In the genomic region with DNA sequence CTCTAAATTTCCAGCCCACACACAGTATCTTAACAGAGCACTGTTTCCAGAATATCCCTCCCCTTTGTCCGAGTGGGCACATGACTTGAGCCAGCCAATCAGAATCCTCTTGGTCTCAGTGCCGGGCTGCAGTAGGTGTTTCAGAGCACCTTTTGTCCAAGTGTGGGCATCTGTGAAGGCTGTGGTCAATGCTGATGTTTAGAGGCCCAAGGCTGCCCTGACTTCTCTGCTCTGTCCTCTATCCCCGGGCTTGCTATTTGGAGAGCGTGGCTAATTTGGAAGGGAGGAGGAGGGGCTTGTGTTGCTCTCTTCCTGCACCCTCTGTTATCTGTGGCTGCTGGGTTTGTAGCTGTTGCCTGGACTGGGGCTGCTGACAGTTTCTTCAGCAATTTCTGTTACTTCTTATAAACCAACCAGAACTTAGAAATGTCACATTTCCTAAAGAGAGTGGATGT, we compare ENCODE assay signal across 8 mouse cellular contexts. TPM values are rescaled to one million over a fixed set of nuclear protein-coding genes. Genes with fewer than 3 reads are reported as not detected.
DNase-seq lines count a peak whose midpoint lies in the region; ATAC-seq and TF ChIP-seq lines count a peak whose summit lies in the region.

No protein-coding gene starts in this region.

- peak overlapping the region; percentile 64 for H3K4me2 ChIP-seq in forebrain, embryonic 13.5 days
- H3K4me2 ChIP-seq in hindbrain, embryonic 16.5 days (ENCODE audit: low read length) = peak overlapping the region; percentile 69

- no peaks in the 10 kb centered on the region for H3K9me3 ChIP-seq in forebrain, embryonic 13.5 days (replicated peaks)
- H3K9me3 ChIP-seq in hindbrain, embryonic 16.5 days (ENCODE audit: control insufficient read depth, low read length) = no peaks in the 10 kb centered on the region

- peak; percentile 80 for ATAC-seq in forebrain, embryonic 13.5 days
- ATAC-seq in hindbrain, embryonic 16.5 days = peak; percentile 77
- no peak for ATAC-seq in monocyte, adult 5-6 weeks (replicated peaks; ENCODE audit: insufficient number of reproducible peaks, low FRiP score, low TSS enrichment, poor library complexity, severe bottlenecking)

- peaks cover 52% of the 10 kb centered on the region for H3K4me1 ChIP-seq in forebrain, embryonic 13.5 days
- H3K4me1 ChIP-seq in hindbrain, embryonic 16.5 days (ENCODE audit: control insufficient read depth, insufficient read depth, low read depth, low read length) = peaks cover 22% of the 10 kb centered on the region
- H3K4me1 ChIP-seq in liver, adult 2 months (ENCODE audit: control insufficient read depth, insufficient read depth, low read length) = no peaks in the 10 kb centered on the region

- no peak for TF ChIP-seq POLR2A in liver, adult 2 months (IDR thresholded peaks at IDR 0.05; ENCODE audit: extremely low read depth, insufficient read depth, low read length)

- H3K27ac ChIP-seq in forebrain, embryonic 13.5 days = peak overlapping the region; percentile 31; the same call in 1 of the 2 replicates
- H3K27ac ChIP-seq in hindbrain, embryonic 16.5 days (ENCODE audit: low read depth, low read length) = peak overlapping the region; percentile 59
- H3K27ac ChIP-seq in liver, adult 2 months (replicated peaks; ENCODE audit: insufficient read depth, low read depth, low read length) = no peak overlapping the region

- peak; percentile 51 to 64 for DNase-seq in lung, adult 18-20 months
- DNase-seq in lung, postnatal 14 days = no peak
- peak; percentile 82 for DNase-seq in c-Kit-negative CD71-positive TER-119-positive erythroid progenitor cells, embryonic 14.5 days (ENCODE audit: low read depth, low spot score)
- peak; percentile 24 for DNase-seq in liver, adult 2 months (ENCODE audit: extremely low read depth, low read depth, low spot score)
- peak; percentile 56 for DNase-seq in naive thymus-derived CD4-positive, alpha-beta T cell, adult 2 months (ENCODE audit: low read depth)

- 5% methylated on average over 4 of the region's 4 CpGs for WGBS in forebrain, embryonic 13.5 days
- 0% methylated on average over 4 of the region's 4 CpGs for WGBS in hindbrain, embryonic 16.5 days
- WGBS in liver, adult 2 months = 4% methylated on average over 4 of the region's 4 CpGs

- peak overlapping the region; percentile 65 for H3K9ac ChIP-seq in forebrain, embryonic 13.5 days
- H3K9ac ChIP-seq in hindbrain, embryonic 16.5 days (ENCODE audit: low read depth, low read length) = peak overlapping the region; percentile 64
- no peak overlapping the region for H3K9ac ChIP-seq in liver, adult 2 months (ENCODE audit: low read depth, low read length)

- H3K79me2 ChIP-seq in liver, adult 2 months (ENCODE audit: control insufficient read depth, insufficient read depth, low read length) = no peaks in the 10 kb centered on the region

- H3K36me3 ChIP-seq in forebrain, embryonic 13.5 days (ENCODE audit: poor library complexity, severe bottlenecking) = no peaks in the 10 kb centered on the region
- no peaks in the 10 kb centered on the region for H3K36me3 ChIP-seq in hindbrain, embryonic 16.5 days (ENCODE audit: control insufficient read depth, insufficient read depth, low read length)
- H3K36me3 ChIP-seq in liver, adult 2 months (ENCODE audit: control insufficient read depth, insufficient read depth, low read length) = no peaks in the 10 kb centered on the region

- peak overlapping the region; percentile 38 for H3K4me3 ChIP-seq in forebrain, embryonic 13.5 days
- H3K4me3 ChIP-seq in hindbrain, embryonic 16.5 days (ENCODE audit: low read length) = peak overlapping the region; percentile 41
- H3K4me3 ChIP-seq in liver, adult 2 months (ENCODE audit: insufficient read depth, low read depth, low read length) = peak overlapping the region; percentile 34; the same call in 1 of the 2 replicates

- H3K27me3 ChIP-seq in forebrain, embryonic 13.5 days = peaks cover 13% of the 10 kb centered on the region
- no peaks in the 10 kb centered on the region for H3K27me3 ChIP-seq in hindbrain, embryonic 16.5 days (replicated peaks; ENCODE audit: control insufficient read depth, insufficient read depth, low read length)
- peaks cover 8% of the 10 kb centered on the region; the same call in 1 of the 2 replicates for H3K27me3 ChIP-seq in liver, adult 2 months (ENCODE audit: control insufficient read depth, insufficient read depth, low read length)

- no peak for TF ChIP-seq CTCF in liver, adult 2 months (IDR thresholded peaks at IDR 0.05; ENCODE audit: low read depth, low read length)

RNA-seq across cellular contexts. Expression of gene Pak6, which starts 3.1 kb away (rescaled TPM):
- 9.0 and 12.6 TPM in 2 replicates for polyA plus RNA-seq in forebrain, embryonic 13.5 days (2015; fragmentation: Nextera tagmentation; extraction: Ambion mirVana)
- polyA plus RNA-seq in hindbrain, embryonic 16.5 days (2015; fragmentation: Nextera tagmentation; extraction: Ambion mirVana) = 45.0 and 53.9 TPM in 2 replicates
- total RNA-seq in liver, adult 2 months (2014; rRNA removed) = 0.07 TPM in 1 of 2 replicates, not detected in the other
- 0.23 and 0.25 TPM in 2 replicates for polyA plus RNA-seq in liver, adult 2 months (2012; rRNA removed)
- total RNA-seq in monocyte, adult 5-6 weeks (2017) = 0.21 TPM in 1 of 3 replicates, not detected in the others

RNA-seq across cellular contexts. Expression of gene Ankrd63, which starts 43.7 kb away (rescaled TPM):
- 0.06 and 0.17 TPM in 2 replicates for polyA plus RNA-seq in forebrain, embryonic 13.5 days (2015; fragmentation: Nextera tagmentation; extraction: Ambion mirVana)
- polyA plus RNA-seq in hindbrain, embryonic 16.5 days (2015; fragmentation: Nextera tagmentation; extraction: Ambion mirVana) = 0.03 TPM in 1 of 2 replicates, not detected in the other
- not detected in 2 replicates for total RNA-seq in liver, adult 2 months (2014; rRNA removed)
- polyA plus RNA-seq in liver, adult 2 months (2012; rRNA removed) = not detected in 2 replicates
- total RNA-seq in monocyte, adult 5-6 weeks (2017) = 0.58 TPM in 1 of 3 replicates, not detected in the others
